Mouse (Mus musculus) C2C12 (cell line): ENCODE results near the gene Ttc29.

Experiments used
- CTCF ChIP-seq: IDR thresholded peaks from one replicate; pipeline ENCODE4 v1.5.1; 2011; ENCODE audit not compliant: control insufficient read depth, insufficient read depth, insufficient read length
- MAX ChIP-seq: IDR thresholded peaks from one replicate; pipeline ENCODE4 v1.6.1; 2011; ENCODE audit warnings: mild to moderate bottlenecking, control low read depth
- MYOG ChIP-seq: IDR thresholded peaks from one replicate; pipeline ENCODE4 v1.6.1; 2011; ENCODE audit not compliant: control insufficient read depth, insufficient read length; ENCODE audit errors: extremely low read depth

DNA sequence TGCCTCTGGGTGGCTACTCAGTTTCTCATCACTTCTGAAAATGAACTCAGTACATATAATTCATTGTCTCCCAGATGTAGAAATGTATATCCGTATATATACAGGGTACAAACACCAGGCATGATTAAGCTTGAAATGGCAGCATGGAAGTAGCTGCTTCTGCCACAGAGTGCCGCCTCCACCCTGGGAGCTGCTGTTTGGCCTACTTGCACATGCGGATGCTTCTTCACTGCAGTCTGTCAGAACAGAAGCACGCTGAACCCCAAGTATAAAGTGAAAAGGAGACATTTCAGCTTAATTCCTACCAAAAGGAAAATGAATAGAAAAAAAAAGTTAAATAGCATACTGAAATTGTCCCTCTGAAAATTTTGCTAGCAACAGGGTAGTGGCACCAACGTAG lies 141.7 kb downstream of the Ttc29 start:
- no peak for TF ChIP-seq CTCF
- TF ChIP-seq MAX = no peak
- no peak for TF ChIP-seq MYOG
